Mouse (Mus musculus): ENCODE results near the gene Fam172a.

The Fam172a gene

GRCm38 (mm10) chr13:77976248-77976647 lies 274.4 kb downstream of the Fam172a start:
- CTCF ChIA-PET = no interaction called here

GRCm38 (mm10) chr13:77977121-77977520 lies 275.3 kb downstream of the Fam172a start:
- CTCF ChIA-PET = no interaction called here

DNA sequence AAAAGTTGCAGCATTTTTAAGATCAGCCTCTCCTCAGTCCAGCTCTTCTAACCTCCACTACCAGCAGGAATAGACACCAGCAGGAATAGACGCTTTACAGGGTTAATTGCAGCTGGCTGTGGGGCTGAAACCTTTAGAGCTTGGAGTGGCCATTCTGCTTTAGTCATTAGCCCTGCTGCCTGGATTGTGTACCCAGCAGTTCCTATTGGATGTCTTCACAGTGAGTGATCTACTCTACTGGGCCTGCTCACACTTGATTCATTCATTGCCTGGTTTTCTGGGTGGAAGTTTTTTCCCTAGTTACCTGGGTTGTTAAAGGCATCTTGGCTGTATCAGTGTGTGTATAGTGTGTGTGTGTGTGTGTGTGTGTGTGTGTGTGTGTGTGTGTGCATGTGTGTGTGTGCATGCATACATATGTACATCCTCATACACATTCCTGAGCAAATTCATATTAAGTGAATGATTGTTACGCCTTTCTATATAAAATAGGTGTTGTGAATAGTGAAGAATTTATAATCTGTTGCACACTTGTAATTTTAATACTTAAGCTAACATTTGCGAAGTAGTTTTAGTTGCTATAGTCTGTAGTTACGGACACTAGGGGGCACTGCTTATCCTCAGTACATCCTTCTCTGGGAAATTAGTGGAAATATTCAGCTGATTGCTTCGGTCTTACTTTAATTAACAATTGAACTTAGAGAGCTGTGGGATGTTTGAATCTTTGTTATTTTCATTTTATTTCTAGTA lies 280.4 kb downstream of the Fam172a start:
- CTCF ChIA-PET = no interaction called here

GRCm38 (mm10) chr13:77982852-77983202 lies 281.0 kb downstream of the Fam172a start:
- CTCF ChIA-PET = no interaction called here

- CTCF ChIA-PET = no interaction called here
Observed at GRCm38 (mm10) chr13:77991189-77991886, 289.5 kb downstream of the Fam172a start.

GRCm38 (mm10) chr13:78004649-78005048 lies 302.8 kb downstream of the Fam172a start:
- CTCF ChIA-PET = no interaction called here

DNA sequence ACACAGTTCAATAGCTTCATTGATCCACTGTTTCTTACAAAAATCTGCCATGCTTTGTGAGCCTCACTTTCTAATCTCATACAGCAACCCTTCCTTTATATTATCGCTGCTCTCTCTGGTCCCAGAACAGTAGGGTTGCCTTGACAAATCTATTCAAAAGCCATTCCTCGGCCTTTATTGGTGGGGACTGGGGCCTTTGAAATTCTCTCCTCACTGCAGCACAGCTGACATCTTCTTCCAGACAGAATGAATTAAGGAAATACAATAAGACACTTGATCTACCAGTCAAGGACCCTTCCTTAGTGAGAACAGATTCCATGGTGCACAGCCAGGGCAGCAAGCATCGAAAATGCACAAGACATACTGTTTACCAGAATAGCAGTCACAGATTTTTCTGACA lies 303.5 kb downstream of the Fam172a start:
- CTCF ChIA-PET = no interaction called here

- CTCF ChIA-PET = no interaction called here
Observed at GRCm38 (mm10) chr13:78010176-78010575, 308.3 kb downstream of the Fam172a start.

DNA sequence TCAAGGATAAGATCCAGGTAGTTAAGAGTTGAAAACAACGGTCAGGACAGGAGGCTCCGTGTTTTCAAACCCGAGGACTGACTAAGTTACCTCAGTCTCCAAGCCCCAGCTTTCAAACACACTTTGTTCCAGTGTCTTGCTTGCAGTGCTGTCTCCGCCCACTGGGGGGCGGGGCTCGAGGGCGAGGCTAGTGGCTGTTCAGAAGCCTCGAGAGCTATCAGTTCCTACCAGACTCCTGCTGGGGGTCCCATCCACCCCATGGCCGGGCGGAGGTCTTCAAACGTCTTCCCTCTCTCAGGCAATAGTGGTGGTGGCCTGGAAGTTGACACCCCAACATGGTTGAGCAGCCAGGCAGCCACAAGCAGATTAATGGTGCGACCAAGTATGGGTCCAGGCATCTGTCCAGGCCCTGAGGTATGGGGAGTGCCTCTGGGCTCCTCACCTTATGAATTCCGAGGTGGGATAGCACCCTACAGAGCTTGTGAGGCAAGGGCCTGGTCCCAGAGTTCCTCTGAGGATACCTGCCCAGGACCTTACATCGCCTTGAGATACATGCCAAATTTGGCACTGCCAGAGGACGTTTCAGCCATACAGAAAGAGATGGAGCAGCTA lies 323.0 kb downstream of the Fam172a start, which contains the start of gene Pou5f2:
Gene Pou5f2 (plus strand): TSS at position 220 of the 612 bp plus-strand sequence.
- CTCF ChIA-PET = no interaction called here

DNA sequence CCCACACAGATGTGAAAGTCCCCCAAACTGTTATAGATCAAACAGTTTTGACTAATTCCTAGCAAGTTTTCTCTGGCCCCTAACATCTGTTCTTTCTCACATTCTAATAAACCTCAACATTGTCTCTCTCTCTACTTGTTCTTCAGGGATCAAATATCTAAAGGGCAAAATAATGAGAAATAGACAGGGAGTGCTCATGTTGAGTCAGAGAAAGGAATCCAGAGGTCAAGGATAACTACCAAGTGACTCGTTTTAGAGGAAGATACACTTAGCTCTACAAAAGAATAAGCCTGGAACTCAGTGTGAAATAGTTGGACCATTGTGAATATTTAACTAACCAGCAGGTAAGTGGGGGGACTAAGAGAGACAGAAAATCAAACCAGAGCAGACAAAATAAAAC lies 331.0 kb downstream of the Fam172a start:
- CTCF ChIA-PET = no interaction called here

- CTCF ChIA-PET = no interaction called here
Observed at GRCm38 (mm10) chr13:78037203-78037602, 335.4 kb downstream of the Fam172a start.

DNA sequence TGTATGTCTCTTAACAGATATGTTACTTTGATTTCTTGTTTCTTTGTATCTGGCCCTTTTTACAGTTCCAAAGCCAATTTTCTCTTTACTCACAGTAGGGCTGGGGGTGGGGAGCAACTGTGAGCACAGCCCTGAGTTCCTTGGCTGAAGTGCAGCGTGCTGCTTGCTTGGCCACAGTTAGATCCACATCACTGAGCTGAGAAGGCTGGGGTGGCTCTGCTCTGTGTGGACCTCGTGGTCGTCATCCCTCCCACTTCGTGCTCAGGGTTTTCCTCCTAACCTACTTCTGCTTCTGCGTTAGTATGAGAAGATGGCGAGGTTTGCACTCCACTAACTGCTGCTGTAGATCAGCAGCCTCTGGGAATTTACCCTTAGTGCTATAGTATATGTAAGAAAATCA lies 341.4 kb downstream of the Fam172a start:
- CTCF ChIA-PET = no interaction called here

DNA sequence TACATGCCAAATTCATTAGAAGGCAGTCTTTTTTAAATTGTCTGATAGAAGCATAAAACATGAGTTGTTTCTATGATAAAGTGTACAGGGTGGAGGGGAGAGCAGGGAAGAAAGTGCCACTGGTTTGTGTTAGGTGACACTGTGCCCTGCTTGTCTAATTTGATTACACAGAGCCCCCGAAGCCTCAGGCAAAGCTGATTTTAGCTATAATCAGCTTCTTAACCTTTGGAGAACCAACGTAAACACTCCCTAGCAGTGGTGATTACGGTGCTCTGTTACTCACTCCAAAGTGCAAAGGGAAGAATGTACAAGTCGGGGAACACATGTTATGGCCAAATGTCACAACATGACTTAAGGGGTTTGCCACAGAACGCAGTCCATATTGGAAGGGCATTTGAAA lies 343.3 kb downstream of the Fam172a start:
- CTCF ChIA-PET = no interaction called here

GRCm38 (mm10) chr13:78087751-78088150 lies 385.9 kb downstream of the Fam172a start:
- CTCF ChIA-PET = no interaction called here

GRCm38 (mm10) chr13:78090701-78091100 lies 388.9 kb downstream of the Fam172a start:
- CTCF ChIA-PET = no interaction called here

DNA sequence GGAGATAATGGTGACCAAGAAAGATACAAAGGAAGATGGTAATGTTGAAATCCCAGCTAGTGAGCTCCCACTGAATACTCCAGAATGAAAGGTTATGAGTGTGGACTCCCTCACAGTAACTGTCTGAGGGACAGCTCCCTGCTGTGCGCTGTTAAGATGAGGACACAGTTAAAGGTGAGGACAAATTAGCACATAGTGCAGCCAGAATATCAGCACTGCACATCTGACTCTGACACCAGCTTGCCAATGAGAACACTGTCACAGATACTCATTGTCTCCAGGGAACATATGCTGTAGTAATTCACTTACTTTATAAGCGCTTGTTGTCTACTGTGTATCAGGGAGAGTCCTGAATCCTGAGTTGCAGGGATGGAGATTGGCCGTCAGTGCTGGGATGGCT lies 390.1 kb downstream of the Fam172a start:
- CTCF ChIA-PET = no interaction called here

GRCm38 (mm10) chr13:78094352-78094751 lies 392.5 kb downstream of the Fam172a start:
- CTCF ChIA-PET = no interaction called here

DNA sequence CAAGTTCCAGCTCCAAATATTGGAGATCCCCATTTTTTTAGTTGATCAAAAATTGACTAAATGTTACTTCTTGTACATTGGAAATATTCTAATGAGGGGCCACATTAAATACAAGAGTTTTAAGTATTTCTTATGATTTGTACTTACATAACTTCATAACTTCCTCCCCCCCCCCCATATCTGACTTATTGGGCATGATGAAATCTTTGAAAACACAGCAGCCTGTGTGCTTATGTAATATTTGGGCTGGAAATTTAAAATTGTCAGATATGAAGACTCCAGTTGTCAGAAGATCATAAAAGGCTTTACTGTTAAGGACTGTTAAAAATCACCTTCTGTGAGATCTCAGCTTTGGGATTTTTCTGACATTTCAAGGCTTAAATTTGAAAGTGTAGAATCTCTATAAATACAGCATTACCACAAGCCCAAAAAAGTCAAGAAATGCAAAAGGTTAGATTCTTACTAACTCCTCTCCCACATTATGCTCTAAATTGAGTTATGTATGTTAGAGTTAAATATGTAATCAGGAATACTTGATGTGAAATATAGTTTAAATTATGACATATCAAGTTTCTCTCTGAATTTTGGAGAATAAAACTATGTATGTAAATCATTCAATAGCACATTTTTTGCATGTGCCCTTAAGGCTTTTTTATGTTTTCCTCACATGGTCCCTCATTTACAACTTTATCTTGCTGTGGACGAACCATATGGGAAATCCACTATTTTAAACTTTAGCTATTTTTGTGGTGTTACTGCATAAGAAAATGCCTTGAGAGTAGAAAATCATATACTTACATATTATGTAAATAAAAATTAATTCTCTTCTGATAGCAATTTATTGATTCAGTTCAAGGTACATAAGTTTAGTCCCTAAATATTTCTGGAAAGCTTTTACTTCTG lies 393.5 kb downstream of the Fam172a start:
- CTCF ChIA-PET = no interaction called here

GRCm38 (mm10) chr13:78098858-78099445 lies 397.1 kb downstream of the Fam172a start:
- CTCF ChIA-PET = no interaction called here

GRCm38 (mm10) chr13:78099746-78100530 lies 398.1 kb downstream of the Fam172a start:
- CTCF ChIA-PET = no interaction called here

DNA sequence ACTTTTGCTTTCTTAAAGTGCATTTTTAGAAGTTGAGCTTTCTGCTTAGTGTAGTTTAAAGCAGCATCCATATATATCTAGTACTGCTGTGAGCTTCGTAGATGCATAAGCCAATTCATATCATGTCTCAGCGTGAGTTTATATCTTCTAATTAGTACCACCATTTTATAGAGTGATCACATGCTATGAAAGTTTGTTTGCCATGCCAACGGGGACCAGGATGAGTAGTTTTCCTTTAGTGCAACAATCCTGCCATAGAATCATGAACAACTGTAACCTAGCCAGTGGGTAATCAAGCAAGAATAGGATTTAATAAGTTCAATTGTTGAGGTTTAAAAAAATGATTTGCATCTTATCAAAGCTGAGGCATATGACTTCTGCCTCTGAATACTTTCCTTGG lies 398.8 kb downstream of the Fam172a start:
- CTCF ChIA-PET = no interaction called here

All from spleen, embryonic (tissue).